Mouse (Mus musculus) limb, embryonic 15.5 days (tissue): ENCODE measurements at regions not wholly inside any gene's neighbourhood (a gene's known extent, or its start where the extent isn't known, plus 50 kb on each side); places are given as distances from the start of the nearest gene placed in this dataset.

Experiments used
- ATAC-seq: fragments of 200-750 bp; cut with Nextera tagmentation; 2 replicates; pipeline ENCODE4 v1.8.0; 2017; ENCODE audit warnings: low read depth, moderate TSS enrichment; ENCODE audit not compliant: insufficient number of reproducible peaks, low FRiP score, low TSS enrichment
- H3K27ac ChIP-seq: fragments of 300-500 bp; sonication (generic); 2 replicates; pipeline ENCODE4 v1.5.1; 2015; ENCODE audit warnings: moderate library complexity, mild to moderate bottlenecking, inconsistent platforms
- H3K27me3 ChIP-seq: fragments of 300-500 bp; sonication (generic); 2 replicates; pipeline ENCODE4 v1.6.1; 2015; ENCODE audit warnings: inconsistent platforms
- H3K36me3 ChIP-seq: fragments of 300-500 bp; sonication (generic); 2 replicates; pipeline ENCODE4 v1.6.1; 2015; ENCODE audit warnings: inconsistent platforms
- H3K4me1 ChIP-seq: fragments of 300-500 bp; sonication (generic); 2 replicates; pipeline ENCODE4 v1.6.1; 2015; ENCODE audit warnings: inconsistent platforms
- H3K4me2 ChIP-seq: fragments of 300-500 bp; sonication (generic); 2 replicates; pipeline ENCODE4 v1.6.1; 2015; ENCODE audit warnings: mild to moderate bottlenecking, inconsistent platforms
- H3K4me3 ChIP-seq: fragments of 300-500 bp; sonication (generic); 2 replicates; pipeline ENCODE4 v1.5.1; 2015; ENCODE audit warnings: mild to moderate bottlenecking, inconsistent platforms
- H3K9ac ChIP-seq: fragments of 300-500 bp; sonication (generic); 2 replicates; pipeline ENCODE4 v1.6.1; 2015; ENCODE audit warnings: inconsistent platforms
- H3K9me3 ChIP-seq: fragments of 300-500 bp; sonication (generic); 2 replicates; pipeline ENCODE4 v1.6.1; 2016; ENCODE audit warnings: inconsistent platforms
- WGBS: fragments of 180-500 bp; shearing (Covaris S2); methylation state at CpG from one replicate; pipeline ENCODE4 v1.1.7; 2015; 5-methylcytosine and 5-hydroxymethylcytosine counted together

- Histone ChIP-seq H3K27me3 (no peaks in the 10 kb centered on the region), H3K4me2 (no peak overlapping the region), H3K27ac (no peak overlapping the region), H3K36me3 (no peaks in the 10 kb centered on the region), H3K9me3 (no peaks in the 10 kb centered on the region), H3K4me3 (no peak overlapping the region), H3K4me1 (peaks cover 2% of the 10 kb centered on the region; the same call in 1 of the 2 replicates), H3K9ac (no peak overlapping the region)
- 84% methylated on average over 4 of the region's 4 CpGs for WGBS
- no peak for ATAC-seq
Measured at GRCm38 (mm10) chr4:31560305-31560704, 403.6 kb upstream of the Map3k7 start.

GRCm38 (mm10) chr4:31561183-31561582 is 402.7 kb upstream of the Map3k7 start:
- H3K9me3 ChIP-seq, result no peaks in the 10 kb centered on the region
- no peak for ATAC-seq
- 88% methylated on average over 10 of the region's 10 CpGs for WGBS

GRCm38 (mm10) chr4:31561823-31562222 is 402.1 kb upstream of the Map3k7 start:
- H3K4me1 ChIP-seq, result peaks cover 2% of the 10 kb centered on the region; the same call in 1 of the 2 replicates
- no peaks in the 10 kb centered on the region for H3K36me3 ChIP-seq
- ATAC-seq, result no peak
- 16% methylated on average over 3 of the region's 3 CpGs for WGBS
- no peaks in the 10 kb centered on the region for H3K9me3 ChIP-seq
- no peaks in the 10 kb centered on the region for H3K27me3 ChIP-seq
- H3K9ac ChIP-seq, result no peak overlapping the region
- no peak overlapping the region for H3K27ac ChIP-seq
- no peak overlapping the region for H3K4me2 ChIP-seq
- H3K4me3 ChIP-seq, result no peak overlapping the region

More at GRCm38 (mm10) chr4:31561183-31561582, 402.7 kb upstream of the Map3k7 start:
- Histone ChIP-seq H3K27me3 (no peaks in the 10 kb centered on the region), H3K4me3 (no peak overlapping the region), H3K27ac (no peak overlapping the region), H3K4me1 (peaks cover 2% of the 10 kb centered on the region; the same call in 1 of the 2 replicates), H3K36me3 (no peaks in the 10 kb centered on the region), H3K9ac (no peak overlapping the region), H3K4me2 (no peak overlapping the region)

- no peaks in the 10 kb centered on the region for H3K36me3 ChIP-seq
- H3K9ac ChIP-seq, result no peak overlapping the region
- no peak overlapping the region for H3K27ac ChIP-seq
- no peak for ATAC-seq
- peaks cover 2% of the 10 kb centered on the region; the same call in 1 of the 2 replicates for H3K4me1 ChIP-seq
- no peak overlapping the region for H3K4me3 ChIP-seq
- WGBS, result 28% methylated on average over 5 of the region's 5 CpGs
- no peaks in the 10 kb centered on the region for H3K27me3 ChIP-seq
- H3K9me3 ChIP-seq, result no peaks in the 10 kb centered on the region
- H3K4me2 ChIP-seq, result no peak overlapping the region
Measured at GRCm38 (mm10) chr4:31566158-31566557, 397.7 kb upstream of the Map3k7 start.

- Histone ChIP-seq H3K27ac (no peak overlapping the region), H3K9ac (no peak overlapping the region), H3K9me3 (no peaks in the 10 kb centered on the region), H3K36me3 (no peaks in the 10 kb centered on the region), H3K4me2 (no peak overlapping the region), H3K27me3 (no peaks in the 10 kb centered on the region), H3K4me3 (no peak overlapping the region), H3K4me1 (peaks cover 2% of the 10 kb centered on the region; the same call in 1 of the 2 replicates)
- ATAC-seq, result no peak
- WGBS, result 55% methylated on average over 3 of the region's 3 CpGs
Measured at GRCm38 (mm10) chr4:31566834-31567233, 397.1 kb upstream of the Map3k7 start.

- no peaks in the 10 kb centered on the region for H3K36me3 ChIP-seq
- peaks cover 2% of the 10 kb centered on the region; the same call in 1 of the 2 replicates for H3K4me1 ChIP-seq
- no peak overlapping the region for H3K4me3 ChIP-seq
- H3K9me3 ChIP-seq, result no peaks in the 10 kb centered on the region
- H3K27me3 ChIP-seq, result no peaks in the 10 kb centered on the region
- no peak overlapping the region for H3K27ac ChIP-seq
- ATAC-seq, result no peak
- no peak overlapping the region for H3K4me2 ChIP-seq
- H3K9ac ChIP-seq, result no peak overlapping the region
- WGBS, result 58% methylated on average over 1 of the region's 1 CpGs
Measured at GRCm38 (mm10) chr4:31569687-31570086, 394.2 kb upstream of the Map3k7 start.

- no peak for ATAC-seq
- 62% methylated on average over 4 of the region's 4 CpGs for WGBS
- Histone ChIP-seq H3K36me3 (no peaks in the 10 kb centered on the region), H3K4me1 (no peaks in the 10 kb centered on the region), H3K9ac (no peak overlapping the region), H3K9me3 (no peaks in the 10 kb centered on the region), H3K4me3 (no peak overlapping the region), H3K27me3 (no peaks in the 10 kb centered on the region), H3K4me2 (no peak overlapping the region), H3K27ac (no peak overlapping the region)
Measured at GRCm38 (mm10) chr4:31576982-31577579, 386.8 kb upstream of the Map3k7 start.

GRCm38 (mm10) chr4:31583495-31583894 is 380.4 kb upstream of the Map3k7 start:
- 40% methylated on average over 2 of the region's 2 CpGs for WGBS
- no peaks in the 10 kb centered on the region for H3K27me3 ChIP-seq
- no peaks in the 10 kb centered on the region for H3K4me1 ChIP-seq
- no peaks in the 10 kb centered on the region for H3K36me3 ChIP-seq
- H3K4me2 ChIP-seq, result no peak overlapping the region
- H3K9me3 ChIP-seq, result no peaks in the 10 kb centered on the region
- no peak overlapping the region for H3K27ac ChIP-seq
- no peak overlapping the region for H3K4me3 ChIP-seq
- no peak for ATAC-seq
- H3K9ac ChIP-seq, result no peak overlapping the region

- H3K36me3 ChIP-seq, result no peaks in the 10 kb centered on the region
- WGBS, result 77% methylated on average over 3 of the region's 3 CpGs
- no peaks in the 10 kb centered on the region for H3K4me1 ChIP-seq
- ATAC-seq, result no peak
- H3K27ac ChIP-seq, result no peak overlapping the region
- H3K4me2 ChIP-seq, result no peak overlapping the region
- no peaks in the 10 kb centered on the region for H3K9me3 ChIP-seq
- H3K9ac ChIP-seq, result no peak overlapping the region
- H3K27me3 ChIP-seq, result no peaks in the 10 kb centered on the region
- H3K4me3 ChIP-seq, result no peak overlapping the region
Measured at GRCm38 (mm10) chr4:31584171-31584570, 379.7 kb upstream of the Map3k7 start.

GRCm38 (mm10) chr4:31594089-31594488 is 369.8 kb upstream of the Map3k7 start:
- no peak overlapping the region for H3K4me3 ChIP-seq

GRCm38 (mm10) chr4:31601536-31601935 is 362.4 kb upstream of the Map3k7 start:
- Histone ChIP-seq H3K4me3 (no peak overlapping the region), H3K9me3 (no peaks in the 10 kb centered on the region), H3K9ac (no peak overlapping the region), H3K27ac (no peak overlapping the region), H3K27me3 (no peaks in the 10 kb centered on the region), H3K4me1 (peaks cover 9% of the 10 kb centered on the region; the same call in 1 of the 2 replicates), H3K36me3 (no peaks in the 10 kb centered on the region), H3K4me2 (no peak overlapping the region)
- WGBS, result 17% methylated on average over 8 of the region's 8 CpGs
- ATAC-seq, result no peak

More at GRCm38 (mm10) chr4:31594089-31594488, 369.8 kb upstream of the Map3k7 start:
- no peak for ATAC-seq
- H3K9ac ChIP-seq, result no peak overlapping the region
- no peaks in the 10 kb centered on the region for H3K27me3 ChIP-seq
- no peaks in the 10 kb centered on the region for H3K4me1 ChIP-seq
- no peaks in the 10 kb centered on the region for H3K36me3 ChIP-seq
- 88% methylated on average over 1 of the region's 1 CpGs for WGBS
- H3K4me2 ChIP-seq, result no peak overlapping the region
- no peaks in the 10 kb centered on the region for H3K9me3 ChIP-seq
- H3K27ac ChIP-seq, result no peak overlapping the region

GRCm38 (mm10) chr4:31603776-31604175 is 360.1 kb upstream of the Map3k7 start:
- WGBS, result 54% methylated on average over 2 of the region's 2 CpGs
- Histone ChIP-seq H3K27ac (no peak overlapping the region), H3K9me3 (no peaks in the 10 kb centered on the region), H3K4me2 (no peak overlapping the region), H3K27me3 (no peaks in the 10 kb centered on the region), H3K4me3 (no peak overlapping the region), H3K4me1 (peaks cover 9% of the 10 kb centered on the region; the same call in 1 of the 2 replicates), H3K9ac (no peak overlapping the region), H3K36me3 (no peaks in the 10 kb centered on the region)
- ATAC-seq, result no peak

- H3K4me2 ChIP-seq, result no peak overlapping the region
- no peak overlapping the region for H3K4me3 ChIP-seq
- H3K36me3 ChIP-seq, result no peaks in the 10 kb centered on the region
- no peak for ATAC-seq
- no peaks in the 10 kb centered on the region for H3K27me3 ChIP-seq
- H3K27ac ChIP-seq, result no peak overlapping the region
- 63% methylated on average over 8 of the region's 8 CpGs for WGBS
- no peak overlapping the region for H3K9ac ChIP-seq
- H3K9me3 ChIP-seq, result no peaks in the 10 kb centered on the region
- H3K4me1 ChIP-seq, result peaks cover 16% of the 10 kb centered on the region
Measured at GRCm38 (mm10) chr4:31608811-31609210, 355.1 kb upstream of the Map3k7 start.
